Mouse (Mus musculus): ENCODE measurements around the gene Chrna1.

DNA sequence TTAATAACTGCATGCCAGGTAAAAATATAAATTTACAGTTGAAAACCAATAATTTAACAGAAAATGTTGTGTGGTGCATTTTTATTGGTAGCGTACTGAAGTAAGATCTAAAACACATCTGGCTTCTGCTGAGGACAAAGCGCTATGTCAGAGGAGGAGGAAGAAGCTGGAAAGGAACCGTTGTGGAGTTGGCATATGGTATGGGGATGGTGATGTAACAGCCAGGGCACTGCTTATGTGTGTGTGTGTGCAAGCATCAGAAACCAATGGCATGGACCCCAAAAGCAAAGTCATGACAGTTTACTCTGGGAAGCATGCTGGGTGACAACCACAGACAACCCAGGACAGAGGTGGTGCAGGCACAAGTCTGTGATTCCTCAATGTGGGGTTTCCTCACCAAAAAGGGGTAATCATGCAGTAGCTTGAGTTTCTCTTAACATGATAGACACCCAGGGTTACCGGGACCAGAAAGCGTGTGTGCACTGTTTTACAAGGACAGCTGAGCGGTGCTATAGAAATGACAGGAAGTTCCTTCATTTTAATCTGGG lies 32.3 kb upstream of the Chrna1 start:
- TF ChIP-seq CTCF (IDR thresholded peaks at IDR 0.05; ENCODE audit: insufficient read depth, low read length) = no peak
- TF ChIP-seq POLR2A (IDR thresholded peaks at IDR 0.05; ENCODE audit: borderline replicate concordance, extremely low read depth, low read depth, low read length) = no peak

All from lung, adult 2 months (tissue).